Mouse (Mus musculus) liver, adult 2 months (tissue): ENCODE data around the gene Vtcn1.

Experiments used
- CTCF ChIP-seq: fragments of 200-500 bp; IDR thresholded peaks from 2 replicates; pipeline ENCODE4 v1.5.1; 2011; ENCODE audit warnings: low read depth, low read length, control low read depth
- POLR2A ChIP-seq: fragments of 200-500 bp; IDR thresholded peaks from 2 replicates; pipeline ENCODE4 v1.6.1; 2011; ENCODE audit warnings: low read length, control low read depth; ENCODE audit not compliant: insufficient read depth; ENCODE audit errors: extremely low read depth

DNA sequence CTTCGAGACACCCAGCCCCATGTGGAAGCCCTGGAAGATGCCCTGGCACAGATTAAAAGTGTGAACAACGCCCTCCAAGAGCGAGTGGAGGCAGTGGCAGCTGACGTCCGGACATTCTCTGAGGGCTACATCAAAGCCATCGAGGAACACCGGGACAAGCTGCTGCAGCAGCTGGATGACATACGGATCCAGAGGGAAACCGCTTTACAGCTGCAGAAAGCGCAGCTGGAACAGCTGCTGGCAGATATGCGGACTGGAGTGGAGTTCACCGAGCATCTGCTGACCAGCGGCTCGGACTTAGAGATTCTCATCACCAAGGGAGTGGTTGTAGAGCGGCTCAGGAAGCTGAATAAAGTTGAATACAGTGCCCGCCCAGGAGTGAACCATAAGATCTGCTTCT, 99.9 kb downstream of the Vtcn1 start:
- TF ChIP-seq CTCF, result no peak
- no peak for TF ChIP-seq POLR2A
